Mouse (Mus musculus) urinary bladder, postnatal 10 days (tissue): ENCODE measurements around the gene Cd207.

Experiments used
- DNase-seq: peaks from one replicate; pipeline ENCODE4 v3.0.0; 2022; ENCODE audit warnings: low spot score

The Cd207 gene

GRCm38 (mm10) chr6:83677757-83678156 lies at the start of gene Cd207:
TSS of gene Cd207 (minus strand) at chr6:83677857.
- no peak for DNase-seq

GRCm38 (mm10) chr6:83727178-83727577 lies 49.5 kb upstream of the Cd207 start:
- no peak for DNase-seq

- no peak for DNase-seq
These were observed 44.9 kb upstream of the Cd207 start for GRCm38 (mm10) chr6:83722526-83722925.

- no peak for DNase-seq
These were observed 39.4 kb upstream of the Cd207 start for GRCm38 (mm10) chr6:83717026-83717425.

GRCm38 (mm10) chr6:83715461-83716196 lies 38.0 kb upstream of the Cd207 start:
- no peak for DNase-seq

- DNase-seq = no peak
These were observed 36.8 kb upstream of the Cd207 start for GRCm38 (mm10) chr6:83714221-83715123.

- DNase-seq = no peak
These were observed 35.8 kb upstream of the Cd207 start for GRCm38 (mm10) chr6:83713271-83714136.

- DNase-seq = no peak
These were observed 34.2 kb upstream of the Cd207 start for GRCm38 (mm10) chr6:83711725-83712475.

- no peak for DNase-seq
These were observed 33.5 kb upstream of the Cd207 start, which contains the start of gene Vax2 for GRCm38 (mm10) chr6:83711067-83711675. TSS of gene Vax2 (plus strand) at chr6:83711264.

GRCm38 (mm10) chr6:83710361-83711066 lies 32.9 kb upstream of the Cd207 start:
- no peak for DNase-seq

GRCm38 (mm10) chr6:83707738-83708510 lies 30.3 kb upstream of the Cd207 start:
- DNase-seq = no peak

GRCm38 (mm10) chr6:83704701-83705100 lies 27.0 kb upstream of the Cd207 start:
- no peak for DNase-seq

GRCm38 (mm10) chr6:83704294-83704693 lies 26.6 kb upstream of the Cd207 start:
- DNase-seq = no peak

- no peak for DNase-seq
These were observed 26.0 kb upstream of the Cd207 start for GRCm38 (mm10) chr6:83703722-83704078.

- DNase-seq = no peak
These were observed 25.5 kb upstream of the Cd207 start for GRCm38 (mm10) chr6:83703000-83703721.

GRCm38 (mm10) chr6:83702146-83702999 lies 24.7 kb upstream of the Cd207 start:
- DNase-seq = no peak

GRCm38 (mm10) chr6:83701001-83701400 lies 23.3 kb upstream of the Cd207 start:
- no peak for DNase-seq

- DNase-seq = no peak
These were observed 22.3 kb upstream of the Cd207 start for GRCm38 (mm10) chr6:83699971-83700370.
